9 mouse cellular contexts compared by ENCODE assay signal in the genomic region with DNA sequence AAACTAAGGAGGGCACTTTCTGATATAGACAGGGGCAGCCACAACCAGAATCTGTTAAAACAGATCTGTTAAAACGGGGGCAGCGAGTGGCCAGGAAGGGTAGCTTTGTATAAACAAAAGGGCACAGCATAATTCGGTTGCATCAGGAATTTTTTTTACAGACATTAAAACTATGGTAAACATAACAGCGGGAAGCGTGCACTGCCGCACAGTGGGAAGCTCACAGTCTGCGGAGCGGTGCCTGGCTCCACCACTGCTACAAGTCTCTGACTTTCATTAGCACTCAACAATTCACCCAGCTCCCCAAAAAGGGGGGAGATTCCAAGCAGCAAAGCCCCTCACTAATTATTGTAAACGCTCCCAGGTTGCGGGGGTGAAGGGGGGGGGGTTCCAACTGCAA.
DNase-seq lines count a peak whose midpoint lies in the region; ATAC-seq and TF ChIP-seq lines count a peak whose summit lies in the region.
"Had no signal": no experiment of that assay in that cellular context is flagged by ENCODE, and none has a peak within 500 bp of the region (broad histone marks: within the 10 kb centered on the region; RNA-seq: fewer than 3 reads in every experiment).

No protein-coding gene starts in this region.

- DNase-seq in lung, adult 18-20 months = no peak
- DNase-seq in retina, postnatal 1 day = peak; percentile 42
- DNase-seq in cerebellum, postnatal 36 days = no peak
- no peak for DNase-seq in natural killer cell, adult 2 months (ENCODE audit: low spot score in 2 of 2)
- no peak for DNase-seq in gastrocnemius, adult 2 months

- H3K9ac ChIP-seq in lung, embryonic 16.5 days (ENCODE audit: low read length) = no peak overlapping the region
- no peak overlapping the region for H3K9ac ChIP-seq in forebrain, embryonic 13.5 days
- H3K9ac ChIP-seq in limb, embryonic 12.5 days (replicated peaks) = no peak overlapping the region

- no peaks in the 10 kb centered on the region for H3K36me3 ChIP-seq in lung, embryonic 16.5 days (ENCODE audit: control insufficient read depth, insufficient read depth, low read length)
- H3K36me3 ChIP-seq in forebrain, embryonic 13.5 days (ENCODE audit: poor library complexity, severe bottlenecking) = no peaks in the 10 kb centered on the region
- H3K36me3 ChIP-seq in limb, embryonic 12.5 days = no peaks in the 10 kb centered on the region

- intact Hi-C loops in gastrocnemius, adult 2 months (cut with DNase I) = no loop called here

- no peak for TF ChIP-seq CTCF in gastrocnemius, adult 2 months (IDR thresholded peaks at IDR 0.05)

- 0 out of 2 replicates have a peak, but pooled peaks cover 4% of the 10 kb centered on the region for H3K4me1 ChIP-seq in lung, embryonic 16.5 days (replicated peaks; ENCODE audit: control insufficient read depth, insufficient read depth, low read length)
- H3K4me1 ChIP-seq in forebrain, embryonic 13.5 days = peaks cover 17% of the 10 kb centered on the region
- peaks cover 3% of the 10 kb centered on the region; the same call in 1 of the 2 replicates for H3K4me1 ChIP-seq in limb, embryonic 12.5 days (replicated peaks)

- H3K27ac ChIP-seq in lung, embryonic 16.5 days (ENCODE audit: low read length) = peak overlapping the region; percentile 31; the same call in 1 of the 2 replicates
- peak overlapping the region; percentile 14; the same call in 1 of the 2 replicates for H3K27ac ChIP-seq in forebrain, embryonic 13.5 days
- H3K27ac ChIP-seq in limb, embryonic 12.5 days = no peak overlapping the region
- H3K27ac ChIP-seq in gastrocnemius, adult 2 months = no peak overlapping the region

- no peak overlapping the region for H3K4me3 ChIP-seq in lung, embryonic 16.5 days (ENCODE audit: low read length)
- H3K4me3 ChIP-seq in forebrain, embryonic 13.5 days = no peak overlapping the region
- peak overlapping the region; percentile 21 for H3K4me3 ChIP-seq in limb, embryonic 12.5 days (replicated peaks)
- H3K4me3 ChIP-seq in gastrocnemius, adult 2 months = no peak overlapping the region
- H3K4me3 ChIP-seq: myocyte had no signal

- ATAC-seq in lung, embryonic 16.5 days (ENCODE audit: low read depth) = peak; percentile 41; the same call in 1 of the 2 replicates
- ATAC-seq in forebrain, embryonic 13.5 days = peak; percentile 72
- peak; percentile 73 for ATAC-seq in limb, embryonic 12.5 days (ENCODE audit: insufficient number of reproducible peaks, insufficient read depth, low FRiP score, low TSS enrichment, low read depth)

- H3K4me2 ChIP-seq in lung, embryonic 16.5 days (ENCODE audit: low read depth, low read length) = peak overlapping the region; percentile 37
- H3K4me2 ChIP-seq in forebrain, embryonic 13.5 days = peak overlapping the region; percentile 46
- peak overlapping the region; percentile 55 for H3K4me2 ChIP-seq in limb, embryonic 12.5 days

- 23% methylated on average over 10 of the region's 10 CpGs for WGBS in lung, embryonic 16.5 days
- WGBS in forebrain, embryonic 13.5 days = 2% methylated on average over 10 of the region's 10 CpGs
- whole genome bisulfite sequencing in limb, embryonic 12.5 days = 5% methylated on average over 10 of the region's 10 CpGs

- no peaks in the 10 kb centered on the region for H3K27me3 ChIP-seq in lung, embryonic 16.5 days (ENCODE audit: control insufficient read depth, insufficient read depth, low read depth, low read length)
- H3K27me3 ChIP-seq in forebrain, embryonic 13.5 days = no peaks in the 10 kb centered on the region
- H3K27me3 ChIP-seq in limb, embryonic 12.5 days = no peaks in the 10 kb centered on the region

- H3K9me3 ChIP-seq in lung, embryonic 16.5 days (ENCODE audit: control insufficient read depth, low read length) = no peaks in the 10 kb centered on the region
- H3K9me3 ChIP-seq in forebrain, embryonic 13.5 days (replicated peaks) = no peaks in the 10 kb centered on the region
- H3K9me3 ChIP-seq in limb, embryonic 12.5 days = no peaks in the 10 kb centered on the region

Comparison
In these comparisons a context has a peak if more than half of its experiments do, and no peak if none do; other contexts are left out.
1. H3K27ac ChIP-seq: peak in lung, embryonic 16.5 days (single experiment) and forebrain, embryonic 13.5 days (single experiment); none in limb, embryonic 12.5 days (single experiment) and gastrocnemius, adult 2 months (single experiment).
2. Peak in every context shown above with its lines, with median percentiles within 50 percentile points of each other: ATAC-seq and H3K4me2 ChIP-seq.